Mouse (Mus musculus): Measurements from ENCODE around the gene Atrnl1. TPM values are rescaled to one million over a fixed set of nuclear protein-coding genes. Genes with fewer than 3 reads are reported as not detected.

Gene Atrnl1
- polyA plus RNA-seq, 1 experiment from 2014 or later: 5.5 TPM

GRCm38 (mm10) chr19:58113092-58113731 lies 502.4 kb downstream of the Atrnl1 start:
- Histone ChIP-seq H3K9me3 (replicated peaks; ENCODE audit: control insufficient read depth, low read length) (no peaks in the 10 kb centered on the region), H3K4me1 (ENCODE audit: control insufficient read depth, insufficient read depth, low read length) (0 out of 2 replicates have a peak, but pooled peaks cover 2% of the 10 kb centered on the region), H3K27me3 (ENCODE audit: control insufficient read depth, insufficient read depth, low read length) (no peaks in the 10 kb centered on the region), H3K9ac (ENCODE audit: low read length) (no peak overlapping the region), H3K36me3 (ENCODE audit: control insufficient read depth, insufficient read depth, low read length) (no peaks in the 10 kb centered on the region), H3K4me3 (replicated peaks; ENCODE audit: low read length) (no peak overlapping the region), H3K4me2 (ENCODE audit: low read depth, low read length) (no peak overlapping the region), H3K27ac (ENCODE audit: low read length) (no peak overlapping the region)
- WGBS: 88% methylated on average over 5 of the region's 5 CpGs
- peak; percentile 90 for ATAC-seq (ENCODE audit: insufficient read depth, low FRiP score)

DNA sequence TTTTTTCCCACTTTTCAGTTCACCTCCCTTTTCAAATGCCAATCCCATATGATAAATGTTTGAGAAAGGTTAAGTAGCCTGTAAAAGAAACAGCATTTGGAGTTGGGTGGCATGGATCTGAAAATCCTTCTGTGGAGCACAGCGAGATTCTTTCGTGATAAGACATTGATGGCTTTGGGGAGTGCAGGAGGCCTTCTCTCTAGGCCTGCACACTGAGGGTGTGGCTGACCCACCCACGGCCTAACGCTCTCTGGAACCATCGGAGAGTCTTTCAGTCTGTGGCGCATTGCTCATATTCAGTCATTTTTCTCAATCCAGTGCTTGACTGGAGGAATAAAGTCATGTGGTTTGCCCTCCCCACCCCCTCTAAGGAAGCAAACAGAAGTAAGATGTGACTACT lies 506.8 kb downstream of the Atrnl1 start:
- ATAC-seq (ENCODE audit: insufficient read depth, low FRiP score): no peak
- no peak overlapping the region for H3K4me3 ChIP-seq (replicated peaks; ENCODE audit: low read length)

GRCm38 (mm10) chr19:58118141-58118835 lies 507.5 kb downstream of the Atrnl1 start:
- ATAC-seq (ENCODE audit: insufficient read depth, low FRiP score): no peak
- Histone ChIP-seq H3K9ac (ENCODE audit: low read length) (no peak overlapping the region), H3K4me3 (replicated peaks; ENCODE audit: low read length) (no peak overlapping the region), H3K9me3 (replicated peaks; ENCODE audit: control insufficient read depth, low read length) (no peaks in the 10 kb centered on the region), H3K27me3 (ENCODE audit: control insufficient read depth, insufficient read depth, low read length) (no peaks in the 10 kb centered on the region), H3K36me3 (ENCODE audit: control insufficient read depth, insufficient read depth, low read length) (no peaks in the 10 kb centered on the region), H3K27ac (ENCODE audit: low read length) (no peak overlapping the region), H3K4me2 (ENCODE audit: low read depth, low read length) (no peak overlapping the region), H3K4me1 (ENCODE audit: control insufficient read depth, insufficient read depth, low read length) (peaks cover 9% of the 10 kb centered on the region; the same call in 1 of the 2 replicates)
- WGBS: 84% methylated on average over 19 of the region's 19 CpGs

More for the DNA sequence above, 506.8 kb downstream of the Atrnl1 start:
- Histone ChIP-seq H3K36me3 (ENCODE audit: control insufficient read depth, insufficient read depth, low read length) (no peaks in the 10 kb centered on the region), H3K27ac (ENCODE audit: low read length) (no peak overlapping the region), H3K4me1 (ENCODE audit: control insufficient read depth, insufficient read depth, low read length) (peaks cover 9% of the 10 kb centered on the region; the same call in 1 of the 2 replicates), H3K9ac (ENCODE audit: low read length) (no peak overlapping the region), H3K27me3 (ENCODE audit: control insufficient read depth, insufficient read depth, low read length) (no peaks in the 10 kb centered on the region), H3K9me3 (replicated peaks; ENCODE audit: control insufficient read depth, low read length) (no peaks in the 10 kb centered on the region), H3K4me2 (ENCODE audit: low read depth, low read length) (no peak overlapping the region)
- WGBS: 69% methylated on average over 6 of the region's 6 CpGs

GRCm38 (mm10) chr19:58118864-58119263 lies 508.0 kb downstream of the Atrnl1 start:
- no peak overlapping the region for H3K4me3 ChIP-seq (replicated peaks; ENCODE audit: low read length)
- 72% methylated on average over 11 of the region's 11 CpGs for WGBS
- no peak overlapping the region for H3K27ac ChIP-seq (ENCODE audit: low read length)
- no peaks in the 10 kb centered on the region for H3K36me3 ChIP-seq (ENCODE audit: control insufficient read depth, insufficient read depth, low read length)
- H3K9me3 ChIP-seq (replicated peaks; ENCODE audit: control insufficient read depth, low read length): no peaks in the 10 kb centered on the region
- H3K4me1 ChIP-seq (ENCODE audit: control insufficient read depth, insufficient read depth, low read length): peaks cover 9% of the 10 kb centered on the region; the same call in 1 of the 2 replicates
- no peak overlapping the region for H3K4me2 ChIP-seq (ENCODE audit: low read depth, low read length)
- H3K9ac ChIP-seq (ENCODE audit: low read length): no peak overlapping the region
- ATAC-seq (ENCODE audit: insufficient read depth, low FRiP score): no peak
- H3K27me3 ChIP-seq (ENCODE audit: control insufficient read depth, insufficient read depth, low read length): no peaks in the 10 kb centered on the region

DNA sequence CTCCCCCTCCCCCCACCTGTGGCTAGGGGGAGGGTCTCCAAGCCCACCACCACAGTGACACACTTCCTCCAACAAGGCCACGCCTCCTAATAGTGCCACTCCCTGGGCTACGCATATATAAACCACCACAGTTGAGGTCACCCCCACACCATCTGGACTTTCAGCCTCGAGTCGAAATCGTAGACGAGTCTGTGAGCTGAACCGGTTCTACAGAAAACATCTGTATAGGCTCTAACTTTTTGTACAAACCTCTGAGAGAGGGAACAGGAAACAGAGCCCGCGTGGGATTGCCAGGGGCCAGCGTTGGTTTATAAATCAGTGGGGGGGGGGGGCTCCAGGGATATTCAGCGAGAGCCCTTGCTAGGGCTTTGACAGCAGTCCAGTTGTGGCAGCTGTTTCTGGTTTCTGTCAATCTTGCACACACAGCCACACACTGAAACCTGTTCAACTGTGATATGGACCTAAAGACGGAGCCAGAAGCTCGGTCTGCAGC lies 508.9 kb downstream of the Atrnl1 start:
- H3K4me3 ChIP-seq (replicated peaks; ENCODE audit: low read length): no peak overlapping the region
- peak; percentile 76; the same call in 1 of the 2 replicates for ATAC-seq (ENCODE audit: insufficient read depth, low FRiP score)
- peak overlapping the region; percentile 67 for H3K27ac ChIP-seq (ENCODE audit: low read length)
- H3K9me3 ChIP-seq (replicated peaks; ENCODE audit: control insufficient read depth, low read length): no peaks in the 10 kb centered on the region
- no peak overlapping the region for H3K9ac ChIP-seq (ENCODE audit: low read length)
- peak overlapping the region; percentile 28; the same call in 1 of the 2 replicates for H3K4me2 ChIP-seq (ENCODE audit: low read depth, low read length)
- 26% methylated on average over 13 of the region's 13 CpGs for WGBS
- peaks cover 12% of the 10 kb centered on the region; the same call in 1 of the 2 replicates for H3K4me1 ChIP-seq (ENCODE audit: control insufficient read depth, insufficient read depth, low read length)
- H3K27me3 ChIP-seq (ENCODE audit: control insufficient read depth, insufficient read depth, low read length): no peaks in the 10 kb centered on the region
- no peaks in the 10 kb centered on the region for H3K36me3 ChIP-seq (ENCODE audit: control insufficient read depth, insufficient read depth, low read length)

DNA sequence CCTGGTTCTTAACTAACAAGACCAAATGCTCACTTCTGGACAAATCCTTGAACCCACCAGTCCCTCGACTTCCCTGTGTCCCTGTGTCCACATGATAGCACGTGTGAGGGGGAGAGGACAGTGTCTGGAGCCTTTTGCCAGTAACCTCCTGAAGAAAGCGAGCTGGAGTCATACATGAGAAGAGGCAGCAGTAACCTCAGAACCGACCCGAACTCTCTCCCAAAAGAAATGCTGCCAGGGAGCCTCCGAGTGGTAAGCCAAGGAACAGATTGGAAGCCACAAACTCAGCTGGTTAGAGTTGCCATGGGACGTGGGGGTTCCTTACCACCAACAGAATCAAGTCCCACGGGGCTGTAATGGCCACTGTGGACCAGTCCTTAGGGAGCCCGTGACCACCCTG lies 509.8 kb downstream of the Atrnl1 start:
- H3K4me3 ChIP-seq (replicated peaks; ENCODE audit: low read length): no peak overlapping the region
- peaks cover 12% of the 10 kb centered on the region; the same call in 1 of the 2 replicates for H3K4me1 ChIP-seq (ENCODE audit: control insufficient read depth, insufficient read depth, low read length)
- H3K36me3 ChIP-seq (ENCODE audit: control insufficient read depth, insufficient read depth, low read length): no peaks in the 10 kb centered on the region
- H3K27me3 ChIP-seq (ENCODE audit: control insufficient read depth, insufficient read depth, low read length): no peaks in the 10 kb centered on the region
- H3K9ac ChIP-seq (ENCODE audit: low read length): no peak overlapping the region
- H3K9me3 ChIP-seq (replicated peaks; ENCODE audit: control insufficient read depth, low read length): no peaks in the 10 kb centered on the region
- H3K4me2 ChIP-seq (ENCODE audit: low read depth, low read length): no peak overlapping the region
- ATAC-seq (ENCODE audit: insufficient read depth, low FRiP score): no peak
- 84% methylated on average over 9 of the region's 9 CpGs for WGBS
- no peak overlapping the region for H3K27ac ChIP-seq (ENCODE audit: low read length)

DNA sequence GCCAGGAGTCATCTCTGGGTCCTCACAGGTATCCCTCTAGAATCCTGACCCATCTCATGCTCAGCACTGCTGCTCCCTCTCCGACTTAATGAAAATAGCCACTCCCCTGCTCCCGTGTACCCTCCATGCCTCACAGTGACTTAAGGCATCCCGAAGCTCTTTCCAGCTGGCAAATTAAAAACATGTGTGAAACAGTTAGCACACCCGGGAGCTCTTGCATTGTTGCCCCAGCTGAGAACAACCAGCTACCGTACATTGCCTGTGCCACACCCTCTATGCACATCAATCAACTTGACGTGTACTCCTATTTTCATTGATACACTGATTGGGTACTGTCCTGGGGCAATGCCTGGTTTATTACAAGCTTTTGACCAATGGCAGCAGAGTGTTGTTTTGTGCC lies 510.8 kb downstream of the Atrnl1 start:
- Histone ChIP-seq H3K27me3 (ENCODE audit: control insufficient read depth, insufficient read depth, low read length) (no peaks in the 10 kb centered on the region), H3K4me1 (ENCODE audit: control insufficient read depth, insufficient read depth, low read length) (peaks cover 12% of the 10 kb centered on the region; the same call in 1 of the 2 replicates), H3K9me3 (replicated peaks; ENCODE audit: control insufficient read depth, low read length) (no peaks in the 10 kb centered on the region), H3K27ac (ENCODE audit: low read length) (no peak overlapping the region), H3K9ac (ENCODE audit: low read length) (no peak overlapping the region), H3K4me2 (ENCODE audit: low read depth, low read length) (no peak overlapping the region), H3K36me3 (ENCODE audit: control insufficient read depth, insufficient read depth, low read length) (no peaks in the 10 kb centered on the region), H3K4me3 (replicated peaks; ENCODE audit: low read length) (no peak overlapping the region)
- no peak for ATAC-seq (ENCODE audit: insufficient read depth, low FRiP score)
- WGBS: 64% methylated on average over 6 of the region's 6 CpGs

DNA sequence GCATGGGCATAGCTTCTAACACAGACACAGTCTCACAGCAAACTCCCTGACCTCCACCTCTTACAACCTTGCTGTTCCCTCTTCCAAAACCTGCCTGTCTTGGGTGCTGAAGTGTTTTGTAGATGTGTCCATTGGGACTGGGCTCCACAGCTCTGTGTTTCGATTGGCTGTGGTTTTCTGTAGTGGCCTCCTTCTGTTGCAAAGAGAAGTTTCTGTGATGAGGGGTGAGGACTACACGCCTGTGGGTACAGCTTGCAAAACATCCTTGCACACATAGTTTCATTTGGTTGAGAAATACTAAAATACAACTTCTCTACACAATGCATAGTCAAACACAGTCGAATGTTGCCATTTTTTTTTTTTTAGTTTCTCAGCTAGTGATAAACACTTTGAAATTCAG lies 512.8 kb downstream of the Atrnl1 start:
- Histone ChIP-seq H3K27ac (ENCODE audit: low read length) (no peak overlapping the region), H3K27me3 (ENCODE audit: control insufficient read depth, insufficient read depth, low read length) (no peaks in the 10 kb centered on the region), H3K9ac (ENCODE audit: low read length) (no peak overlapping the region), H3K9me3 (replicated peaks; ENCODE audit: control insufficient read depth, low read length) (no peaks in the 10 kb centered on the region), H3K36me3 (ENCODE audit: control insufficient read depth, insufficient read depth, low read length) (no peaks in the 10 kb centered on the region), H3K4me2 (ENCODE audit: low read depth, low read length) (no peak overlapping the region), H3K4me3 (replicated peaks; ENCODE audit: low read length) (no peak overlapping the region), H3K4me1 (ENCODE audit: control insufficient read depth, insufficient read depth, low read length) (peaks cover 10% of the 10 kb centered on the region; the same call in 1 of the 2 replicates)
- ATAC-seq (ENCODE audit: insufficient read depth, low FRiP score): no peak
- 81% methylated on average over 3 of the region's 3 CpGs for WGBS

DNA sequence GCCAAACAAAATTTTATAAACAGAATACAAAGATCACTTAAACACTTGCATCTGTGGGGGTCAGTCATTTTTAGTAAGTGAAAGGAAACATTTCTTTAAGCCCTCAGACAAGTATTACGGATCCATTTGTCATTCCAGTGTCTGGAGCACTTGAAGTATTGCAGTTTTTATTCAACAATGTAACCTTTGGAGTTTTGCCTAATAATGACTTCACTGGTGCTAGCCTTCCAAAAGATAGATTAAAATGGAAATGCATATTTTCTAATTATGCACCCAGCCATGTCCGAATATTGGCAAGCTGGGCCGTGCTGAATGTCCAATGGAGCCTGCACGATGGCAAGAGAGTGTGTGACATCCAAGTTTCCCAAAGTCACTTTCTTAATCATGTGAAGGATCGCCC lies 513.7 kb downstream of the Atrnl1 start:
- 44% methylated on average over 5 of the region's 5 CpGs for WGBS
- peaks cover 1% of the 10 kb centered on the region; the same call in 1 of the 2 replicates for H3K9me3 ChIP-seq (replicated peaks; ENCODE audit: control insufficient read depth, low read length)

More for the DNA sequence above, 513.7 kb downstream of the Atrnl1 start:
- Histone ChIP-seq H3K27ac (ENCODE audit: low read length) (no peak overlapping the region), H3K9ac (ENCODE audit: low read length) (no peak overlapping the region), H3K36me3 (ENCODE audit: control insufficient read depth, insufficient read depth, low read length) (0 out of 2 replicates have a peak, but pooled peaks cover 1% of the 10 kb centered on the region), H3K4me1 (ENCODE audit: control insufficient read depth, insufficient read depth, low read length) (peaks cover 8% of the 10 kb centered on the region; the same call in 1 of the 2 replicates), H3K4me2 (ENCODE audit: low read depth, low read length) (no peak overlapping the region), H3K27me3 (ENCODE audit: control insufficient read depth, insufficient read depth, low read length) (no peaks in the 10 kb centered on the region), H3K4me3 (replicated peaks; ENCODE audit: low read length) (no peak overlapping the region)
- no peak; the same call in 1 of the 2 replicates for ATAC-seq (ENCODE audit: insufficient read depth, low FRiP score)
